Mouse (Mus musculus) lung, postnatal 0 days (tissue): ENCODE results near the gene Ppp1r13l.

Experiments
- CTCF ChIP-seq: IDR thresholded peaks from 2 replicates; pipeline ENCODE4 v1.5.1; 2016; ENCODE audit warnings: antibody characterized with exemption, mild to moderate bottlenecking
- EP300 ChIP-seq: IDR thresholded peaks from 2 replicates; pipeline ENCODE4 v1.6.1; 2016; ENCODE audit warnings: antibody characterized with exemption, mild to moderate bottlenecking, control low read depth

DNA sequence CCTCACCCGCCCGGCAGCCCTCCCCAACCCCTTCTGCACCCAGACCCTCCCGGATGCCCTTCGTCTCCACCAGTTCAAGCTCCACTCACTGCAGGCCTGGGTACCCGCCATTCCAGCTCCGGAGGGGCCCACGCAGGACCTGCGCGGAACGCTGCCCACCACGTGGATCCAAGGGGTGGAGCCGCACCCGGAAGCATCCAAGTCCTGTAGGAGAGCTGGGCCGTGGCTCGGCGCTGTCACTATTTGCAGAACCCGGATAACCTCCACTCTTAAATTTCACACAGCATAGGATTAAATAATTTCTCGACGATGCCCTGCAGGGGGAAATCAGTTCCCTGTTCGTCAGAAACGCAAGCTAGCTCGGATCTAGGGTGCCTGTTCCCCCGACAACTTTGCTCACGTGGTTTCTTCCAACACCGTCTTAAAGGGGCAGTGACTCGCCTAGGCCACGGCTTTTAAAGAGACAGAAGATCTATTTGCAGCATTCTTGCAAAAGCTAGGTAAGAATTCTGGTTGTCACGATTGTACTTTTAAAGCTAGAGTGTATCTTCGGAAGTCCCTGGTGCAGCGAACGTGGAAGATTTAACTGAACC lies at the start of gene Ppp1r13l, which contains the start of gene Cd3eap:
- TF ChIP-seq CTCF (no peak), EP300 (peak; percentile 71)
